Mouse (Mus musculus): ENCODE data around the gene Tbx10. TPM values are rescaled to one million over a fixed set of nuclear protein-coding genes. Genes with fewer than 3 reads are reported as not detected.

Gene Tbx10
- polyA plus RNA-seq, 1 experiment from 2014 or later = not detected

GRCm38 (mm10) chr19:3980309-3980708, 12.2 kb upstream of the Tbx10 start:
- no peak overlapping the region for H3K4me3 ChIP-seq
- H3K27me3 ChIP-seq = 0 out of 2 replicates have a peak, but pooled peaks cover 3% of the 10 kb centered on the region
- 10% methylated on average over 4 of the region's 4 CpGs for WGBS
- no peak overlapping the region for H3K9ac ChIP-seq
- no peak overlapping the region for H3K27ac ChIP-seq
- peak; percentile 7; the same call in 1 of the 2 replicates for ATAC-seq (ENCODE audit: insufficient number of reproducible peaks, low FRiP score, low TSS enrichment, low read depth)
- no peaks in the 10 kb centered on the region for H3K36me3 ChIP-seq
- no peak overlapping the region for H3K4me2 ChIP-seq
- H3K4me1 ChIP-seq = peaks cover 4% of the 10 kb centered on the region
- no peaks in the 10 kb centered on the region for H3K9me3 ChIP-seq

- no peak for ATAC-seq (ENCODE audit: insufficient number of reproducible peaks, low FRiP score, low TSS enrichment, low read depth)
- Histone ChIP-seq H3K4me2 (no peak overlapping the region), H3K27ac (no peak overlapping the region), H3K9me3 (no peaks in the 10 kb centered on the region), H3K4me3 (no peak overlapping the region), H3K36me3 (no peaks in the 10 kb centered on the region), H3K4me1 (peaks cover 5% of the 10 kb centered on the region), H3K27me3 (0 out of 2 replicates have a peak, but pooled peaks cover 3% of the 10 kb centered on the region), H3K9ac (no peak overlapping the region)
- 74% methylated on average over 9 of the region's 9 CpGs for WGBS
These were observed 11.6 kb upstream of the Tbx10 start for GRCm38 (mm10) chr19:3980917-3981316.

- H3K9me3 ChIP-seq = no peaks in the 10 kb centered on the region
- no peak overlapping the region for H3K4me2 ChIP-seq
- WGBS = 49% methylated on average over 9 of the region's 9 CpGs
- no peak overlapping the region for H3K4me3 ChIP-seq
- H3K4me1 ChIP-seq = peaks cover 18% of the 10 kb centered on the region
- H3K27ac ChIP-seq = no peak overlapping the region
- H3K9ac ChIP-seq = no peak overlapping the region
- 0 out of 2 replicates have a peak, but pooled peaks cover 3% of the 10 kb centered on the region for H3K27me3 ChIP-seq
- no peaks in the 10 kb centered on the region for H3K36me3 ChIP-seq
- ATAC-seq (ENCODE audit: insufficient number of reproducible peaks, low FRiP score, low TSS enrichment, low read depth) = no peak
These were observed 8.9 kb upstream of the Tbx10 start for GRCm38 (mm10) chr19:3983527-3984200.

- 48% methylated on average over 8 of the region's 8 CpGs for WGBS
- no peaks in the 10 kb centered on the region for H3K36me3 ChIP-seq
- H3K4me1 ChIP-seq = peaks cover 15% of the 10 kb centered on the region
- no peak overlapping the region for H3K4me2 ChIP-seq
- peak overlapping the region; percentile 68 for H3K27ac ChIP-seq
- no peaks in the 10 kb centered on the region for H3K9me3 ChIP-seq
- ATAC-seq (ENCODE audit: insufficient number of reproducible peaks, low FRiP score, low TSS enrichment, low read depth) = no peak
- H3K27me3 ChIP-seq = 0 out of 2 replicates have a peak, but pooled peaks cover 3% of the 10 kb centered on the region
- H3K9ac ChIP-seq = no peak overlapping the region
- no peak overlapping the region for H3K4me3 ChIP-seq
These were observed 7.3 kb upstream of the Tbx10 start for GRCm38 (mm10) chr19:3985261-3985681.

GRCm38 (mm10) chr19:3986334-3986733, 6.2 kb upstream of the Tbx10 start, which contains the start of gene Acy3:
TSS of gene Acy3 (plus strand) at chr19:3986570.
- peaks cover 15% of the 10 kb centered on the region for H3K4me1 ChIP-seq
- ATAC-seq (ENCODE audit: insufficient number of reproducible peaks, low FRiP score, low TSS enrichment, low read depth) = peak; percentile 46; the same call in 1 of the 2 replicates
- H3K9me3 ChIP-seq = no peaks in the 10 kb centered on the region
- no peak within 1 kb of the TSS for H3K4me3 ChIP-seq
- H3K27ac ChIP-seq = peak within 1 kb of the TSS; percentile 68
- H3K36me3 ChIP-seq = no peaks in the 10 kb centered on the region
- no peak within 1 kb of the TSS for H3K9ac ChIP-seq
- WGBS = 8% methylated on average over 8 of the region's 8 CpGs
- no peaks in the 10 kb centered on the region for H3K27me3 ChIP-seq
- H3K4me2 ChIP-seq = peak within 1 kb of the TSS; percentile 36

- Histone ChIP-seq H3K4me2 (no peak overlapping the region), H3K9ac (no peak overlapping the region), H3K36me3 (no peaks in the 10 kb centered on the region), H3K4me1 (peaks cover 15% of the 10 kb centered on the region), H3K9me3 (no peaks in the 10 kb centered on the region), H3K4me3 (no peak overlapping the region), H3K27ac (no peak overlapping the region), H3K27me3 (no peaks in the 10 kb centered on the region)
- no peak for ATAC-seq (ENCODE audit: insufficient number of reproducible peaks, low FRiP score, low TSS enrichment, low read depth)
- WGBS = 79% methylated on average over 14 of the region's 14 CpGs
These were observed 4.5 kb upstream of the Tbx10 start for GRCm38 (mm10) chr19:3988066-3988465.

- Histone ChIP-seq H3K27ac (no peak overlapping the region), H3K36me3 (no peaks in the 10 kb centered on the region), H3K9me3 (no peaks in the 10 kb centered on the region), H3K4me3 (no peak overlapping the region), H3K9ac (no peak overlapping the region), H3K4me1 (peaks cover 15% of the 10 kb centered on the region), H3K27me3 (no peaks in the 10 kb centered on the region), H3K4me2 (no peak overlapping the region)
- 87% methylated on average over 4 of the region's 4 CpGs for WGBS
- no peak for ATAC-seq (ENCODE audit: insufficient number of reproducible peaks, low FRiP score, low TSS enrichment, low read depth)
These were observed 3.8 kb upstream of the Tbx10 start for GRCm38 (mm10) chr19:3988750-3989149.

- H3K27me3 ChIP-seq = no peaks in the 10 kb centered on the region; the same call in 1 of the 2 replicates
- no peaks in the 10 kb centered on the region for H3K36me3 ChIP-seq
- no peak for ATAC-seq (ENCODE audit: insufficient number of reproducible peaks, low FRiP score, low TSS enrichment, low read depth)
- WGBS = 23% methylated on average over 6 of the region's 6 CpGs
- H3K9ac ChIP-seq = no peak overlapping the region
- H3K4me1 ChIP-seq = peaks cover 14% of the 10 kb centered on the region
- H3K9me3 ChIP-seq = no peaks in the 10 kb centered on the region
- no peak overlapping the region for H3K4me3 ChIP-seq
- no peak overlapping the region for H3K4me2 ChIP-seq
- H3K27ac ChIP-seq = no peak overlapping the region
These were observed 1.7 kb upstream of the Tbx10 start for GRCm38 (mm10) chr19:3990804-3991203.

GRCm38 (mm10) chr19:3991562-3991961, 990 bp upstream of the Tbx10 start:
- ATAC-seq (ENCODE audit: insufficient number of reproducible peaks, low FRiP score, low TSS enrichment, low read depth) = no peak
- WGBS = 96% methylated on average over 3 of the region's 3 CpGs
- Histone ChIP-seq H3K4me3 (no peak overlapping the region), H3K4me2 (no peak overlapping the region), H3K27ac (no peak overlapping the region), H3K9me3 (no peaks in the 10 kb centered on the region), H3K36me3 (no peaks in the 10 kb centered on the region), H3K9ac (no peak overlapping the region), H3K27me3 (no peaks in the 10 kb centered on the region; the same call in 1 of the 2 replicates), H3K4me1 (peaks cover 6% of the 10 kb centered on the region)

GRCm38 (mm10) chr19:3991966-3992365, 586 bp upstream of the Tbx10 start:
- H3K9me3 ChIP-seq = no peaks in the 10 kb centered on the region
- no peak overlapping the region for H3K4me2 ChIP-seq
- WGBS = 78% methylated on average over 3 of the region's 3 CpGs
- H3K27me3 ChIP-seq = no peaks in the 10 kb centered on the region; the same call in 1 of the 2 replicates
- no peak overlapping the region for H3K4me3 ChIP-seq
- H3K9ac ChIP-seq = no peak overlapping the region
- H3K4me1 ChIP-seq = peaks cover 2% of the 10 kb centered on the region
- no peak overlapping the region for H3K27ac ChIP-seq
- ATAC-seq (ENCODE audit: insufficient number of reproducible peaks, low FRiP score, low TSS enrichment, low read depth) = no peak
- H3K36me3 ChIP-seq = no peaks in the 10 kb centered on the region

GRCm38 (mm10) chr19:3994932-3995331, 2.4 kb downstream of the Tbx10 start:
- Histone ChIP-seq H3K9me3 (no peaks in the 10 kb centered on the region), H3K9ac (no peak overlapping the region), H3K27ac (no peak overlapping the region), H3K27me3 (no peaks in the 10 kb centered on the region; the same call in 1 of the 2 replicates), H3K4me3 (no peak overlapping the region), H3K4me1 (peaks cover 11% of the 10 kb centered on the region), H3K36me3 (no peaks in the 10 kb centered on the region), H3K4me2 (no peak overlapping the region)
- WGBS = 62% methylated on average over 6 of the region's 6 CpGs
- ATAC-seq (ENCODE audit: insufficient number of reproducible peaks, low FRiP score, low TSS enrichment, low read depth) = no peak

GRCm38 (mm10) chr19:3995505-3995904, 3.0 kb downstream of the Tbx10 start:
- Histone ChIP-seq H3K9ac (no peak overlapping the region), H3K4me1 (peaks cover 11% of the 10 kb centered on the region), H3K27ac (no peak overlapping the region), H3K27me3 (no peaks in the 10 kb centered on the region; the same call in 1 of the 2 replicates), H3K36me3 (no peaks in the 10 kb centered on the region), H3K9me3 (no peaks in the 10 kb centered on the region), H3K4me2 (no peak overlapping the region), H3K4me3 (no peak overlapping the region)
- WGBS = 75% methylated on average over 3 of the region's 3 CpGs
- ATAC-seq (ENCODE audit: insufficient number of reproducible peaks, low FRiP score, low TSS enrichment, low read depth) = no peak
